ENCODE assay signal across 22 mouse cellular contexts in genomic region chr10:58379699-58380098, GRCm38 (mm10).
"Had no signal": no experiment of that assay in that cellular context is flagged by ENCODE, and none has a peak within 500 bp of the region (broad histone marks: within the 10 kb centered on the region; RNA-seq: fewer than 3 reads in every experiment).

No protein-coding gene starts in this region.

- H3K36me3 ChIP-seq: intestine, embryonic 15.5 days; kidney, embryonic 15.5 days; limb, embryonic 12.5 days; limb, embryonic 15.5 days; lung, embryonic 15.5 days; midbrain, embryonic 10.5 days; midbrain, embryonic 13.5 days; neural tube, embryonic 12.5 days; neural tube, embryonic 15.5 days had no signal

- H3K27ac ChIP-seq: intestine, embryonic 15.5 days; kidney, embryonic 15.5 days; limb, embryonic 12.5 days; limb, embryonic 15.5 days; lung, embryonic 15.5 days; midbrain, embryonic 10.5 days; midbrain, embryonic 13.5 days; neural tube, embryonic 12.5 days; neural tube, embryonic 15.5 days; stomach, postnatal 0 days had no signal

- H3K4me3 ChIP-seq: intestine, embryonic 15.5 days; kidney, embryonic 15.5 days; limb, embryonic 12.5 days; limb, embryonic 15.5 days; lung, embryonic 15.5 days; midbrain, embryonic 10.5 days; midbrain, embryonic 13.5 days; neural tube, embryonic 12.5 days; neural tube, embryonic 15.5 days had no signal

- DNase-seq: kidney, adult 11 months; kidney, adult 8-10 months; kidney, postnatal 14 days; kidney, postnatal 4 days; left cerebral cortex, postnatal 4 days; lung, adult 18-20 months; lung, postnatal 10 days; lung, postnatal 36 days; right cerebral cortex, adult 18-20 months; right cerebral cortex, postnatal 14 days; right cerebral cortex, postnatal 4 days; thymus, postnatal 25 days had no signal

- H3K9ac ChIP-seq: intestine, embryonic 15.5 days; kidney, embryonic 15.5 days; limb, embryonic 12.5 days; limb, embryonic 15.5 days; lung, embryonic 15.5 days; midbrain, embryonic 13.5 days; neural tube, embryonic 12.5 days; neural tube, embryonic 15.5 days had no signal

- H3K4me2 ChIP-seq: intestine, embryonic 15.5 days; kidney, embryonic 15.5 days; limb, embryonic 12.5 days; limb, embryonic 15.5 days; lung, embryonic 15.5 days; midbrain, embryonic 13.5 days; neural tube, embryonic 12.5 days; neural tube, embryonic 15.5 days had no signal

- H3K27me3 ChIP-seq: intestine, embryonic 15.5 days; kidney, embryonic 15.5 days; limb, embryonic 12.5 days; limb, embryonic 15.5 days; lung, embryonic 15.5 days; midbrain, embryonic 13.5 days; neural tube, embryonic 12.5 days; neural tube, embryonic 15.5 days had no signal

- H3K9me3 ChIP-seq: intestine, embryonic 15.5 days; kidney, embryonic 15.5 days; limb, embryonic 12.5 days; limb, embryonic 15.5 days; lung, embryonic 15.5 days; midbrain, embryonic 10.5 days; midbrain, embryonic 13.5 days; neural tube, embryonic 12.5 days; neural tube, embryonic 15.5 days had no signal

- ATAC-seq: intestine, embryonic 15.5 days; midbrain, embryonic 13.5 days had no signal
